Mouse (Mus musculus): ENCODE measurements at regions not wholly inside any gene's neighbourhood (a gene's known extent, or its start where the extent isn't known, plus 50 kb on each side); places are given as distances from the start of the nearest gene placed in this dataset.

DNA sequence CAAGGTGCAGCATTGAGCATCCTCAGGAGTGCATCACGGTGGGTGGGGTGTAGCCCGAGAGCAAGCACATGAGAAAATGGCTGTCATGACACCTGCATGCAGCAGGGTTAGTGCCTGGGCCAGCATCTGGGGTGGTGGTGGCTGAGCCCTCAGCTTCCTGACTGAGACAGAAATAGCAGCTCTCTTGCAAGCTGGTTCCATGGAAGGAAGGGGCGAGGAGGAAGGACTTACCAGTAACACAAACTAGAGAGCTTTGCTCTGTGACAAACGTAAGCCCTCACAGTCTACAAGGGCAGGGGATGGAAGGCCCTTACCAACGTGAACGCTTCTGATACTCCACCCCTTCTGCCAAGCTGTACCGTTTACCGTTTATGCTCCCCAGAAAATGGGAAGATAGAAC is 127.0 kb upstream of the Slc22a12 start:
- TF ChIP-seq CTCF (IDR thresholded peaks at IDR 0.05; ENCODE audit: low read depth) (no peak), EP300 (optimal IDR thresholded peaks at IDR 0.05) (no peak)
